Mouse (Mus musculus): ENCODE measurements around the gene Pcsk6. TPM values are rescaled to one million over a fixed set of nuclear protein-coding genes. Genes with fewer than 3 reads are reported as not detected.
"Not testable (repeated sequence)": the region's sequence is repeated elsewhere in the genome, so short reads cannot be mapped to it uniquely, and the experiment has no call there.

The Pcsk6 gene
- polyA plus RNA-seq, 2 experiments = 0.88 to 1.5 TPM

DNA sequence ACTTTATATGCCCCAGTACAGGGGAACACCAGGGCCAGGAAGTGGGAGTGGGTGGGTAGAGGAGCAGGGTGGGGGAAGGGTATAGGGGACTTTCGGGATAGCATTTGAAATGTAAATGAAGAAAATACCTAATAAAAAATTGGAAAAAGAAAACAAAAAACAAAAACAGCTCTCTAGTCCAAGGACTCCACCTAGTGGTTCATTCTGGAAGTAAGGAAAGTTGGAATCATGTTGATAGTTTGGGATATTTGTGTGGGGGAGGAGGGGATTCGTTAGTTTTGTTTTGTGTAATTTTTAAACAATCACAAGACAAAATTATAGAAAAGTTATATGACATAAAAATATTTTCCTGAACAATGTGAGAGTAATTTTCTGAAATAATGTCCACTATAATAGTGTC is 193.8 kb downstream of the Pcsk6 start:
- not testable (repeated sequence) for H3K27ac ChIP-seq; ATAC-seq (ENCODE audit: insufficient read depth); H3K27me3 ChIP-seq (ENCODE audit: control insufficient read depth, insufficient read depth, low read length); H3K9me3 ChIP-seq (ENCODE audit: control insufficient read depth, low read length); H3K4me2 ChIP-seq (ENCODE audit: low read depth); H3K36me3 ChIP-seq (replicated peaks; ENCODE audit: control insufficient read depth, insufficient read depth, low read depth); H3K9ac ChIP-seq (replicated peaks); H3K4me3 ChIP-seq (ENCODE audit: insufficient read depth in 1 of 2, low read depth in 2 of 2, low read length in 2 of 2); DNase-seq (ENCODE audit: low read depth in 3 of 3, low spot score in 3 of 3); H3K4me1 ChIP-seq (replicated peaks; ENCODE audit: control insufficient read depth in 2 of 2, insufficient read depth in 2 of 2, low read length in 1 of 2)
- peak; percentile 61 for TF ChIP-seq CTCF (IDR thresholded peaks at IDR 0.05; ENCODE audit: low read depth)
- 12% methylated on average over 2 of the region's 2 CpGs for WGBS (ENCODE audit: insufficient replicate concordance)

GRCm38 (mm10) chr7:66058703-66059102 is 197.2 kb downstream of the Pcsk6 start, which contains the start of gene Snrpa1:
Snrpa1 (plus strand) TSS chr7:66059003.
- peak within 1 kb of the TSS; percentile 72 to 82 for H3K4me3 ChIP-seq (ENCODE audit: insufficient read depth in 1 of 2, low read depth in 2 of 2, low read length in 2 of 2)
- WGBS (ENCODE audit: insufficient replicate concordance) = 71% methylated on average over 1 of the region's 1 CpGs
- H3K27me3 ChIP-seq (ENCODE audit: control insufficient read depth, insufficient read depth, low read length) = no peaks in the 10 kb centered on the region
- no peak for DNase-seq (ENCODE audit: low read depth in 3 of 3, low spot score in 3 of 3)
- TF ChIP-seq EP300 (IDR thresholded peaks at IDR 0.05; ENCODE audit: low read depth) (no peak), CTCF (IDR thresholded peaks at IDR 0.05; ENCODE audit: low read depth) (no peak)
- H3K9me3 ChIP-seq (ENCODE audit: control insufficient read depth, low read length) = no peaks in the 10 kb centered on the region
- ATAC-seq (ENCODE audit: insufficient read depth) = no peak
- peak within 1 kb of the TSS; percentile 21; the same call in 1 of the 2 replicates for H3K27ac ChIP-seq
- peaks cover 7 to 11% of the 10 kb centered on the region in 2 experiments; a peak in 3 of 4 replicates for H3K4me1 ChIP-seq (replicated peaks; ENCODE audit: control insufficient read depth in 2 of 2, insufficient read depth in 2 of 2, low read length in 1 of 2)
- peak within 1 kb of the TSS; percentile 68 for H3K4me2 ChIP-seq (ENCODE audit: low read depth)
- H3K36me3 ChIP-seq (replicated peaks; ENCODE audit: control insufficient read depth, insufficient read depth, low read depth) = peaks cover 14% of the 10 kb centered on the region
- peak within 1 kb of the TSS; percentile 89 for H3K9ac ChIP-seq (replicated peaks)

- WGBS (ENCODE audit: insufficient replicate concordance) = under 1% methylated on average over 64 of the region's 64 CpGs
- H3K4me1 ChIP-seq (replicated peaks; ENCODE audit: control insufficient read depth in 2 of 2, insufficient read depth in 2 of 2, low read length in 1 of 2) = peaks cover 7 to 11% of the 10 kb centered on the region in 2 experiments; a peak in 3 of 4 replicates
- H3K9ac ChIP-seq (replicated peaks) = peak overlapping the region; percentile 89
- no peaks in the 10 kb centered on the region for H3K27me3 ChIP-seq (ENCODE audit: control insufficient read depth, insufficient read depth, low read length)
- H3K4me2 ChIP-seq (ENCODE audit: low read depth) = peak overlapping the region; percentile 68
- H3K27ac ChIP-seq = peak overlapping the region; percentile 21
- H3K4me3 ChIP-seq (ENCODE audit: insufficient read depth in 1 of 2, low read depth in 2 of 2, low read length in 2 of 2) = peak overlapping the region; percentile 72 to 82
- peak; percentile 26; the same call in 1 of the 2 replicates for TF ChIP-seq CTCF (IDR thresholded peaks at IDR 0.05; ENCODE audit: low read depth)
- TF ChIP-seq EP300 (IDR thresholded peaks at IDR 0.05; ENCODE audit: low read depth) = no peak
- ATAC-seq (ENCODE audit: insufficient read depth) (peak; percentile 93), DNase-seq (ENCODE audit: low read depth in 3 of 3, low spot score in 3 of 3) (peak; percentile 68 to 71 (median 69))
- H3K36me3 ChIP-seq (replicated peaks; ENCODE audit: control insufficient read depth, insufficient read depth, low read depth) = peaks cover 26% of the 10 kb centered on the region
- H3K9me3 ChIP-seq (ENCODE audit: control insufficient read depth, low read length) = no peaks in the 10 kb centered on the region
Measured at GRCm38 (mm10) chr7:66060066-66060956, 198.8 kb downstream of the Pcsk6 start.

DNA sequence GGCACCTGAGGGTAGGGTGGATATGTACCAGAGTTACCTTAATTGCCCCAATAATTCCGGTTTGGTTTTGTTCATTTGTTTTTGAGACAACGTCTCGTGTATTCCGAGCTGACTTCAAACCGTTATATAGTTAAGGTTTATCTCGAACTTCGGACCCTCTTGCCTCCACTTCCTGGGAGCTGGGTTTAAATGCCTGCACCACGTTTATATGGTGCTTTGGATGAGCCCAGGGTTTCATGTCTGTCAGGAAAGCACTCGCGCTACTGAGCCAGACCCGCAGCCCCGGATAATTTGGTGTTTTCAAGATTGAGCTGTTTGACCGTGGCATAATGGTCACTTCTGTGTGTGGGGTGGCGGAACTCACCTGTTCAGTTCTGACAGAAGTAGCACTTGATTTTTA is 199.5 kb downstream of the Pcsk6 start:
- Histone ChIP-seq H3K4me2 (ENCODE audit: low read depth) (peak overlapping the region; percentile 68), H3K27ac (peak overlapping the region; percentile 6; the same call in 1 of the 2 replicates), H3K4me1 (replicated peaks; ENCODE audit: control insufficient read depth in 2 of 2, insufficient read depth in 2 of 2, low read length in 1 of 2) (peaks cover 7 to 11% of the 10 kb centered on the region in 2 experiments; a peak in 3 of 4 replicates), H3K36me3 (replicated peaks; ENCODE audit: control insufficient read depth, insufficient read depth, low read depth) (peaks cover 32% of the 10 kb centered on the region), H3K9me3 (ENCODE audit: control insufficient read depth, low read length) (no peaks in the 10 kb centered on the region), H3K4me3 (ENCODE audit: insufficient read depth in 1 of 2, low read depth in 2 of 2, low read length in 2 of 2) (peak overlapping the region; percentile 72 to 82), H3K27me3 (ENCODE audit: control insufficient read depth, insufficient read depth, low read length) (no peaks in the 10 kb centered on the region), H3K9ac (replicated peaks) (peak overlapping the region; percentile 89)
- WGBS (ENCODE audit: insufficient replicate concordance) = 1% methylated on average over 14 of the region's 14 CpGs
- ATAC-seq (ENCODE audit: insufficient read depth) (no peak), DNase-seq (ENCODE audit: low read depth in 3 of 3, low spot score in 3 of 3) (no peak)
- TF ChIP-seq CTCF (IDR thresholded peaks at IDR 0.05; ENCODE audit: low read depth) (no peak), EP300 (IDR thresholded peaks at IDR 0.05; ENCODE audit: low read depth) (no peak)

DNA sequence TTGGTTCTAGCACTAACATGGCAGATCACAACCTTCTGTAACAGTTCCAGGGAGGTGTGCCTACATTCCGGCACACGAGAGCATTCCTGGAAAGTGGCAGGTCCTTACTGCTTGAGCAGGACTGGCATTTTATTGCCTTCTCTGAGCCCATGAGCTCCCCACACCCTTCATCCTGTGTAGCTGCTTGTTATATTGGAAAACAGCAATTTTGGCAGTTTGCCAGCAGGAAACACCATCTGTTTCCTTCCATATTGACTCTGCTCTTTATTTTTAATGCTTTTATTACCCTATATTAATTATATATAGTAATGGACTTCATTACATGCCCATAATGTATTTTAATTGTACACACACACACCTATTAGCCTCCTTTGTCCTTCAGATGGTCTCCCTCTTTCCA is 214.9 kb downstream of the Pcsk6 start:
- ATAC-seq (ENCODE audit: insufficient read depth) = no peak
- DNase-seq (ENCODE audit: low read depth in 3 of 3, low spot score in 3 of 3) = no peak
- WGBS (ENCODE audit: insufficient replicate concordance) = 78% methylated on average over 2 of the region's 2 CpGs
- H3K27ac ChIP-seq = no peak overlapping the region
- no peak for TF ChIP-seq CTCF (IDR thresholded peaks at IDR 0.05; ENCODE audit: low read depth)
- no peak for TF ChIP-seq EP300 (IDR thresholded peaks at IDR 0.05; ENCODE audit: low read depth)
- no peak overlapping the region for H3K9ac ChIP-seq (replicated peaks)
- H3K4me3 ChIP-seq (ENCODE audit: insufficient read depth in 1 of 2, low read depth in 2 of 2, low read length in 2 of 2) = no peak overlapping the region
- peaks cover 48% of the 10 kb centered on the region for H3K36me3 ChIP-seq (replicated peaks; ENCODE audit: control insufficient read depth, insufficient read depth, low read depth)
- no peak overlapping the region for H3K4me2 ChIP-seq (ENCODE audit: low read depth)
- H3K27me3 ChIP-seq (ENCODE audit: control insufficient read depth, insufficient read depth, low read length) = no peaks in the 10 kb centered on the region
- H3K4me1 ChIP-seq (replicated peaks; ENCODE audit: control insufficient read depth in 2 of 2, insufficient read depth in 2 of 2, low read length in 1 of 2) = peaks cover 10 to 13% of the 10 kb centered on the region in 2 experiments
- H3K9me3 ChIP-seq (ENCODE audit: control insufficient read depth, low read length) = no peaks in the 10 kb centered on the region

All from liver, embryonic 14.5 days (tissue).